Mouse (Mus musculus) kidney, adult 2 months (tissue): ENCODE measurements at regions not wholly inside any gene's neighbourhood (a gene's known extent, or its start where the extent isn't known, plus 50 kb on each side); places are given as distances from the start of the nearest gene placed in this dataset.

Source experiments
- DNase-seq: peaks from one replicate; pipeline ENCODE4 v3.0.0; 2021
- H3K27ac ChIP-seq: fragments of 200-500 bp; 2 replicates; pipeline ENCODE4 v1.5.1; 2012; ENCODE audit warnings: low read depth, low read length, control low read depth, inconsistent platforms; ENCODE audit not compliant: insufficient read depth
- H3K27me3 ChIP-seq: fragments of 200-500 bp; replicated peaks from 2 replicates; pipeline ENCODE4 v1.6.1; 2012; ENCODE audit warnings: mild to moderate bottlenecking, moderate library complexity, low read length, inconsistent platforms; ENCODE audit not compliant: control insufficient read depth, insufficient read depth
- H3K36me3 ChIP-seq: fragments of 200-500 bp; 2 replicates; pipeline ENCODE4 v1.6.1; 2012; ENCODE audit warnings: mild to moderate bottlenecking, moderate library complexity, low read length, inconsistent platforms; ENCODE audit not compliant: control insufficient read depth, insufficient read depth
- H3K4me1 ChIP-seq: fragments of 200-500 bp; 2 replicates; pipeline ENCODE4 v1.6.1; 2011; ENCODE audit warnings: low read length; ENCODE audit not compliant: control insufficient read depth, insufficient read depth
- H3K4me3 ChIP-seq: fragments of 200-500 bp; 2 replicates; pipeline ENCODE4 v1.5.1; 2011; ENCODE audit warnings: mild to moderate bottlenecking, low read depth, low read length, control low read depth; ENCODE audit not compliant: insufficient read depth
- CTCF ChIP-seq: fragments of 200-500 bp; conservative IDR thresholded peaks from 2 replicates; pipeline ENCODE4 v1.5.1; 2011; ENCODE audit warnings: low read depth, mild to moderate bottlenecking, control low read depth, low read length, moderate library complexity, mixed read lengths; ENCODE audit not compliant: insufficient read depth, insufficient read length
- POLR2A ChIP-seq: fragments of 200-500 bp; IDR thresholded peaks from one replicate; pipeline ENCODE4 v1.6.1; 2011; ENCODE audit warnings: low read depth, low read length, control low read depth
- WGBS: fragments of 180-500 bp; shearing (Covaris S2); methylation state at CpG from one replicate; pipeline ENCODE4 v1.1.7; 2018; 5-methylcytosine and 5-hydroxymethylcytosine counted together

DNA sequence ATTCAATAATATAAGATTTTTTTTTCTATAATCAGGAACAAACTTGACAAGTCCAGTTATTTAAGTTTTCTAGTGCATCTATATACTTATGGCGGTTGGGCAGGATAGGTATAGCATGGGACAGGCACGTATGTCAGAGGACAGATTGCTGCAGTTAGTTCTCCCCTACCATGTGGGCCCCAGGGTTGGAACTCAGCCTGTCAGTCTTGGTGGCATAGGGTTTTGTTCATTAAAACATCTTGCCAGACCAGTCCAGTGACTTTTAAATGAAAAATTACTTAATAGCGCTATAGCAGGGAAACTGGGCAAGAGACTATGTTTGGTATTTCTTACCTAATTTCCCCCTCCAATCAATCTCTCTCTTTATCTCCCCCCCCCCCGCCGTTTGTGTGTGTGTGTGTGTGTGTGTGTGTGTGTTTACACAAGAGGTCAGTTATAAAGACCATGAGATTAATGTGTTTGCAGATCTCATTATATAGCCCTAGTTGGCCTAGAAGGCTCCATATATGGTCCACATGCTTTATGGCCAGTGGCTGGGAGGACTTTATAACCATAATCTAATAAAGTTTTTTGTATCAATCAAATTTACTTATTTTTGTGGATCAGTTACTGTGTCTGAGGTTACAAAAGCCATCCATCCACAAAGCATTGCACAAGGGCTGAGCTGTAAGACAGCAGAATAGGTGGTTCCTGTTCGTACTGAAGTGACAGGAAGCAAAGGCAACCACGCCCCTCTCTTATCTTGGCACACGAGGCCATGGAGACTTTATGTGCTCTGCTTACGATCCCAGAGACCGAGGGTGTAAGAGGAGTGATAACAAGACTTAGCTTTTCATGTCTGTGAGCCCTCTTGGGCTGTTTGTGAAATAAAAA lies 208.5 kb upstream of the Pfn2 start:
- Histone ChIP-seq H3K36me3 (no peaks in the 10 kb centered on the region), H3K27ac (no peak overlapping the region), H3K27me3 (no peaks in the 10 kb centered on the region), H3K4me3 (no peak overlapping the region), H3K4me1 (0 out of 2 replicates have a peak, but pooled peaks cover 2% of the 10 kb centered on the region)
- 53% methylated on average over 10 of the region's 10 CpGs for WGBS
- peak; percentile 31 for DNase-seq
- no peak for TF ChIP-seq POLR2A
- no peak for TF ChIP-seq CTCF

DNA sequence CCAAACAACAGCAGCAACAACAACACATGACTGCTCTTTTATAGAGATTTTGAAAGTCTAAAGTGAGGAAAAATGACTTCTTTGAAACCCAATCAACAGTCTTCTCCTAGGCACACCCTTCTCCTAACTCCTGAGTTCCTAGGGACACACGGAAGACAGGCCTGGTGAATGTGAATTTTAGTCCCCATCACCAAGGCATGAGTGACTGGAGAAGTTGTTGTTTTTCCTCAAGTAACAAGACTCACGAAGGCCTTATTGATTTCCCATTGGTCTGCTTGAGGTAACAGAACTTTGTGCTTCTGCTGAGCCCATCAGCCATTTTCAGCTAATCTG lies 209.2 kb upstream of the Pfn2 start:
- H3K27ac ChIP-seq = no peak overlapping the region
- no peak for DNase-seq
- TF ChIP-seq CTCF (no peak), POLR2A (no peak)
- 0 out of 2 replicates have a peak, but pooled peaks cover 2% of the 10 kb centered on the region for H3K4me1 ChIP-seq
- 86% methylated on average over 2 of the region's 2 CpGs for WGBS
- no peaks in the 10 kb centered on the region for H3K27me3 ChIP-seq
- H3K36me3 ChIP-seq = no peaks in the 10 kb centered on the region
- H3K4me3 ChIP-seq = no peak overlapping the region

DNA sequence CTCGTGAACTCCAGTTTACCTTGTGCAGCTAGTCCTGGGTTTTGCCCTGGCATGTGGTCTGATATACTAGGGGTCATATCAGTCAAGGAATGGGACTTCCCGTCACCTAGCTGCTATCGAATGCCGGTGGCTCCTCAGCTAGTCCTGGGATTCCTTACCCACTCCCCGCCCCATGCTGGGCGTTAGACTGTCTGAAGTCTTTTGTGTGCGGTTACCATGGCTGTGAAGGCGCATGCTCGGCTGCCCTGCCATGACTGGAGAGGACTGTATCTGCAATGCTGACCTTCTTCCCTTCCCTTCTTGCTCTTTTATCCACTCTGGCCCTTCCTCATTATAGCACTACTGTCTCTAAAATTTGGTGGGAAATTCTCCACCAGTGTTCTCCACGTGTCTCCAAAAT lies 210.3 kb upstream of the Pfn2 start:
- H3K4me3 ChIP-seq = no peak overlapping the region
- 75% methylated on average over 10 of the region's 10 CpGs for WGBS
- H3K4me1 ChIP-seq = 0 out of 2 replicates have a peak, but pooled peaks cover 2% of the 10 kb centered on the region
- H3K27me3 ChIP-seq = no peaks in the 10 kb centered on the region
- DNase-seq = no peak
- TF ChIP-seq POLR2A = no peak
- no peak for TF ChIP-seq CTCF
- H3K27ac ChIP-seq = no peak overlapping the region
- no peaks in the 10 kb centered on the region for H3K36me3 ChIP-seq

DNA sequence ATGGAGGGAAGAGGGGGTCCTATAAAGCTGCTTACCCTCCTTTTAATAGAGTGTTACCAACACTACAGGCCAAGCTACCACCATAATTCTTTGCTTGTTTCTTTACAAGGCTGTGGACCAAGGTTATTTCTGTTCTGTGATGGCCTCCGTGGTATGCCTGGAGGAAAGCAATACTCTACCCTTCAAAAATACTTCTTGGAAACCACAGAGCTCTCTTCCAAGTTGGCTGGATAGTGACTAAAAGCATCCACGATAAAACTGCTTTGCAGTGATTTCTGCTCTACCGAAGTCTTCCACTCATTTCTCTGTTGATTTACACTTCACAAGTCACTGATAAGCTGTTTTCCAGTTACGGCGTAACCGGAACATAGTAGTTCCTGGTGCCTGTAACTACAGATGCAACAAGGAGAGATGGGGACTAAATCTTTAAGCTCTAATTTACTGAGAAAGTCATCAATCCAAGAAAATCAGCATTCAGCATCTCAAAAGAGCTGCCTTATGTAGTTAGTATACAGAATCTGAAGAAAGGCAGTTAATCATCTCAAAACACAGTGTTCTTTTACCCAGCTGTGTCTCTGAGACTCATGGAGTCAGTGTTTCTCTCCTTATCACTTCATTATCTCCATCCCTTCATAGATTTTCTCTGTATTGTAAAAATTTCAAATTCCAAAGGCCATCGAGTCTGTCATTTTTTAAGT lies 216.1 kb upstream of the Pfn2 start:
- Histone ChIP-seq H3K4me3 (no peak overlapping the region), H3K27me3 (no peaks in the 10 kb centered on the region), H3K27ac (no peak overlapping the region), H3K36me3 (no peaks in the 10 kb centered on the region), H3K4me1 (no peaks in the 10 kb centered on the region)
- DNase-seq = no peak
- TF ChIP-seq CTCF (no peak), POLR2A (no peak)
- 75% methylated on average over 7 of the region's 7 CpGs for WGBS

DNA sequence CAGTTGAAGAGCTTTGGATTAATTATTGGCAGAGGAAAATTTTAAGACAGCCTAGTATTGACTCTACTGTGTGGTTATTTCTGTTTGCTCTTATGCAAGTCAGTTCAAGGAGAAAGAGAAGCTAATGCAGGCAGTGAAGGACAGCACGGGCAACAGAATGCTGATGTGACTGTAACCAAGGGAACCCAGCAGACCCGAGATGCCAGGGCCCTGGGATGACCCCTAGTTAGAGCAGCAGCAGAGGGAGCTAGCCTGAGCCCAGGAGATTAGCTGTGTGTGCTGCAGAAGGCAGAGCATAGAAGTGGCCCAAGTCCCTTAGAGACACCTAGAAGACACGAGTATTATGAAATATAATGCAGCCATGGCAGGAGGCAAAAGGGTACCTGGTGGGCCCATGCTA lies 223.7 kb upstream of the Pfn2 start:
- no peaks in the 10 kb centered on the region for H3K27me3 ChIP-seq
- 29% methylated on average over 3 of the region's 3 CpGs for WGBS
- H3K36me3 ChIP-seq = no peaks in the 10 kb centered on the region
- H3K4me1 ChIP-seq = no peaks in the 10 kb centered on the region; the same call in 1 of the 2 replicates
- peak overlapping the region; percentile 37 for H3K27ac ChIP-seq
- peak; percentile 49 for DNase-seq
- H3K4me3 ChIP-seq = no peak overlapping the region
- TF ChIP-seq CTCF (no peak), POLR2A (no peak)

DNA sequence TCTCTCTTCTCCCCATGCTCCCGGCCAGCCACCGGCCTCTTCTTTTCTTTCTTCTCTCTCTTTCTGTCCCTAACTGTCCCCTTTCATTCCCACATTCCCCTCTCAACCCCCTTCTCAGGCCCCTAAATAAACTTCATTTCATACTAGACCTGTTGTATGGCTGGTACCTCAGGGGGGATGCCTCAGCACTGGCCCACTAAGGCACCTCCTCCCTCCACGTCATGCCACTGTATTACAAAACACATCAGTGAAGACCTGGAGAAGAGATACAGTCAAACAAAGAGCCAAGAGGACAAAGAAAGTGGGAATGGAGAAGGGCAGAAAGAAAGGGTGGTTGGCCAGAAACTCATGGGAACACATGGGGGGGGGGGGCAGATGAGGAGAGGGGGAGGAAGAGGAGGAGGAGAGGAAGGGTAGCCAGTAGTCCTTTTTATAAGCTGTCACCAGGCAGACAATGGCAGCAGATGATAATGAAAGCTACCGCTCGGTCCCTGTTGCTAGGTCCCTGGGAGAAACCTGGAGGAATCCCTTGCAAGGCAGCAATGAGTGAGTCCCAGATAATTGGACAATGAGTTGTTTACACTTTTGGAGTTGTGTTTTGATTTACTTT lies 224.5 kb upstream of the Pfn2 start:
- DNase-seq = no peak
- Histone ChIP-seq H3K27ac (peak overlapping the region; percentile 37), H3K4me3 (no peak overlapping the region), H3K36me3 (no peaks in the 10 kb centered on the region), H3K4me1 (no peaks in the 10 kb centered on the region; the same call in 1 of the 2 replicates), H3K27me3 (no peaks in the 10 kb centered on the region)
- TF ChIP-seq POLR2A (no peak), CTCF (no peak)
- 88% methylated on average over 5 of the region's 5 CpGs for WGBS
